Mouse (Mus musculus) granulocyte monocyte progenitor cell, adult 5-6 weeks (primary cell): ENCODE measurements around the gene Clcn2. TPM values are rescaled to one million over a fixed set of nuclear protein-coding genes. Genes with fewer than 3 reads are reported as not detected.
A peak's percentile ranks its signal among the peaks of the same experiment; 100 is the strongest.

Source experiments
- ATAC-seq: replicated peaks from 2 replicates; pipeline ENCODE4 v1.8.0; 2016; ENCODE audit warnings: mild to moderate bottlenecking, moderate TSS enrichment, inconsistent platforms; ENCODE audit not compliant: poor library complexity, severe bottlenecking
- total RNA-seq, 2 experiments: library from RNA; stranded (forward) in 1 of 2; stranded (reverse) in 1 of 2; fragments of 200-712, 200-1000 nt in 1 of 2; fragments of >200 nt in 1 of 2; fragmentation: Nextera tagmentation in 1 of 2; gene quantifications; 2 replicates each; pipeline ENCODE4 v1.2.3; 2014 to 2017

The Clcn2 gene
- total RNA-seq, 2 experiments from 2014 or later, result 3.8 to 6.0 TPM

- ATAC-seq, result peak; percentile 95
Measured at GRCm38 (mm10) chr16:20724338-20724748, 6.8 kb upstream of the Clcn2 start.

- no peak for ATAC-seq
Measured at GRCm38 (mm10) chr16:20723247-20723646, 5.7 kb upstream of the Clcn2 start.

DNA sequence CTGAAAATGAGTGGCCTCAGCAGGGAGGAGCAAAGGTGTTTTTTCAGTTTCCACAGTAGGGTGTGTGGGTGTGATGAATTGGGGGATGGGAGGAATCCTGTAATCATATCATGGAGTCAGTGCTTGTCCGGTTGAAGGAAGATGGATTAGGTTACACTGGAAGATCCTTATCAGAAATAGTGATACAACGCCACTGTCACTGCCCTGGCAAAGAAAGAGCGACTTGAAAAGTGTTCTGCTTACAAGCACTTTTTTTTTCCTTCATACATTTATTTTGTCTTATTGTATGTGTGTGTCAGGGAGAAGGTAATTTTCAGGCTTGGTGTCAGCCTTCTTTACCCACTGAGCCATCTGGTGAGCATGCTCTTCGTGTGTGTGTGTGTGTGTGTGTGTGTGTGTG lies 5.2 kb upstream of the Clcn2 start:
- ATAC-seq, result no peak

- no peak for ATAC-seq
Measured at GRCm38 (mm10) chr16:20721808-20722207, 4.3 kb upstream of the Clcn2 start.

DNA sequence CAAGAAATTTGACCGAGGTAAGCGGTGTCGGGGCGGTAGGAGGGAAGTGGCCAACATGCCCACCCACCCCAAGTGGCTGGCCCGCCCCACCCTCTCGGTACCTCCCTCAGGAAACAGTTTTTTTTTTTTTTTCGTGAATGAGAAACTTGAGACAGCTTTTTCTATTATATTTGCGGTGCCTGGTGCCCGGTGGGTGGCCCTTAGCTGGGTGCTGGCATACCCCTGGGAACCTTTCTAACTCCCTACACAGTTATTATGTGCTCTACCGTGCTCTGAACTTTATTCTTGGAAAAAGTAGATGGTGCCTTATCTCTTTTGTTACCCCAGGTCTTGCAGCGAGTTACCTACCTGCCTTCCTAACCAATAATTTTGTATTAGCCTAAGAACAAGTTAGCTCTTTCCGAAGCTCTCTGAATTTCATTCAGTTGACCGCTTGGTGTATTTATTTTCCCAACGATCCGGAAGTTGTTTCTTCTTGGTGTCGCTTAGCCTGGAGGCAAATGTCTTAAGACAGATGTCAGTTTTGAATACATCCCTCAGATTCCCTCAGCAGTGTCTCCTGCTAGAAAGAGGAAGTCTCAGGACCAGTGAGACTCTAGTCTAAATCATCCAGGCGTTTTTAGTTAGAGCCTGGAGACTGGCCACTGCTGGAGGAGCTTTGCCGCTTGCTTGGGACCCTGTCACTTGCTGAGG lies 578 bp upstream of the Clcn2 start:
- ATAC-seq, result peak; percentile 17

DNA sequence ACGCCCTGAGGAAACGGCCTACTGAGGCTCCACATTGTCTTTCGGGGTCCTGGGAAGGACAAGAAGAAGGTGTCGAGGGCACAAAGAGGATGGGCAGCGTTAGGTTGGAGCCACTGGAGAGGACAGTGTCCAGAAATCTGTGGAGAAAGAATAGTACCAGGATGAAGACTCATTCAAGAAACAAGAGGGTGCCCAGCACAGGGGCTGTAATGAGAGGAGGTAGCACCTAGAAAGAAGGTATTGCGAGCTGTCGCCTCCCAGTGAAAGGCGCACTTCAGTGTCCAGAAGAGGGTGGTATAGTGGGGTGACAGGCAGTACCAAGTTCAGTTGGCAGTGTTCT lies 735 bp downstream of the Clcn2 start:
- ATAC-seq, result no peak

GRCm38 (mm10) chr16:20715976-20716840 lies 1.3 kb downstream of the Clcn2 start:
- peak; percentile 33 for ATAC-seq

DNA sequence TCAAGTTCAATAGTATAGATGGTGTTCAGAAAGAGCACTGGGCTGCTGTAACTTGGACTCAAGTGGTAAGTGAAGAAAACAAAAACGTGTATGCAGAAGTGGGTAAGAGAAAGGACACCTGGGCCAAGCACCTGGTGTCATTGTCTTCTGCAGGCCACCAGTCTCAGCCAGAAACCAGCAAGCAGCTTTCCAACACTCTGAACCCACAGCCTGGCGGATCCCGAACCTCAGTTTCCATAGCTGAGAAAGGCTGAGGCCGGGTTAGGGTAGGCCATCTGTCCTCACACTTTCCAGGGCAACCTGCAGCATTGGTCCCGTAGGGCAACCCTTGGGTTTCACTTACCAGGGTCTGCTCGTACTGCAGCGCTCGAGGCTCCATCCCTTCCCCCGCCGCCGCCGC lies 2.0 kb downstream of the Clcn2 start:
- ATAC-seq, result no peak

DNA sequence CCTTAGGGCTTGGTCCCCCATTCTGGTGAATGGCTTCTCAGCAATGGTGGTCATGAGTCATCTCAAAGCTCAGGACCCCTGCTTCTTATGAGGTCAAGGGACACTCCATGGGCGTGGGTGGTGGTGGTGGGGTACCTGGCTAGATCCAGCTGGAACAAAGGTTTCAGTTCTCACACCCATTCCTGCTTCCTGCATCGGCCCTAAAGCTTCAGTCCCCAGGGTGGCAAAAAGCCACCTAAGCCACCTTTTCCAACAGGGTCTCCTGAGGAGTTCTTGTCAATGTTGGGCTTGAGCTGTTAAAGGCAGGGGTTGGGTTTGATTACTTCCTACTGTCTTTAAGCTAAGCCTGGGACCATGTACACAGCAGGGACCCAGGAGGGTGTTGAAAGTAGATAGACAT lies 2.4 kb downstream of the Clcn2 start:
- ATAC-seq, result no peak

- no peak for ATAC-seq
Measured at GRCm38 (mm10) chr16:20714307-20715080, 3.1 kb downstream of the Clcn2 start.

DNA sequence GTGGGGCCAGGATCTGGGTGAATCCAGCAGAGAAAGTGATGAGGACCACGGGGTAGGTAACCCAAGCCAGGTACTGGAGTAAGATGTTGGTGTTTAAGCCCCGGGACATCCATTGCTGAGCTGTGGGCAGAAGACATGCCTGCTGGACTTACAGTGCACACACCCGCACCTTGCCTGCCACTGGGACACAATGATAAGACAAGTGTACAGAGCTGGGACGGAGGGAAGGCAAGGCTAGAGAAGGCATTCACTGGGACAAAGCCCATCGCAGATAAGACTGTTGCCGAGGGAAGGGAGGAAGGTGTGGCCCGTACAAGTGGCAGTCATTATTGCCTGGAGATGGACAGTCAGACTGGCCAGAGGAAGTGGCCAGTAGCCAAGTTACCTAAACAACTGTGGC lies 4.7 kb downstream of the Clcn2 start:
- ATAC-seq, result no peak

DNA sequence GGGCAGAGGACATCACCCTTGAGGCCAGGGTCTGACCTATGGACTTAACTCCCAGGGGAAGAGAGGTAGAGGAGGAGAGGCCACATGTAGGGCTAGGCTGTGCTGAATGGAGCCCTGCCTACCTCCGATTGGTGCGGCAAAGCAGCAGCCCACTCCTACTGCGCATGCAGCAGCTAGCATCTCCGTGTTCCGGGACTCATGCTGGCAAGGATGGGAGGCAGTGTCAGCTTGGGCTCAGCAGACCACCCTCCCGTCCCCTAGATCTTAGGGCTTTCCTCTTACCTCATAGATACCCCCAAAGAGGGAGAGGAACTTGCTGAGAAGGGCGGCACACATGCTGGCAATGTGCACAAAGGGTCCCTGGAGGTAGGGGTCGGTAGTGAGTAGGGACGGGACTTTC lies 5.4 kb downstream of the Clcn2 start:
- ATAC-seq, result no peak

DNA sequence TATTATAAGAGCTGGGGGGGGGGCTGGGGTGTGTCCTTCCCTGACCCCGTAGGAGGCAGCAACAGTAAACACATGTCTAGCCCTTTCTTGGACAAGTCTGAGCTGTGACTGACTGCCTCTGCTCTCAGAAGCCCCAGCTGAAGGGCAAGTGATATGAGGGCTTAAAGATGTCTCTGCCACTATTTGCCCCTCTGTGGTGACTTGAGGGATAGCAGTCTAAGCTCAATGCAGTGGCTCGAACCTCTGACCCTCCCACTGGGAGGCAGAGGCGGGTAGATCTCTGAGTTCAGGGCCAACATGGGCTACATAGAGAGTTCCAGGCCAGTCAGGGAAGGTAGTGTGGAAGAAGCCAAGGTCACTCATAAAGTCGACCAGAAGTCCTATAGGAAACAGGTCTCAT lies 6.7 kb downstream of the Clcn2 start:
- ATAC-seq, result no peak

DNA sequence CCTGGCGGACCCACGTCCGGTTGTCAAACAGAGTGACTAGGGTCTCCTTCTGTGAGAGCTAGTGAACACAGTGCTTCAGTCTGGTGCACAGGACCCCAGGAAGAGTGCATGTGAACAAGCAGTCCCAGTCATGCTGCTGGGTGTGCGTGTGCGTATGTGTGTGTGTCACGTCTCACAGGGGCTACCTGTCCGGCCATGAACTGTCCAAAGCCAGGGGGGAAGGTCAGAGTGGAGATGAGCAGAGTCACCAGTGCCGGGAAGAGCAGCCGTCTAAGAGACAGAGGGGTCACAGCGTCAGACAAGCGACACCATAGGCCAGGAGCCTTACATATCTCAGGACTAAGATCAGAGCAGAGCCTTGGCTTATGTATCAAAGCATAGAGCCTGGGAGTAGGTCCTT lies 7.2 kb downstream of the Clcn2 start:
- no peak for ATAC-seq

DNA sequence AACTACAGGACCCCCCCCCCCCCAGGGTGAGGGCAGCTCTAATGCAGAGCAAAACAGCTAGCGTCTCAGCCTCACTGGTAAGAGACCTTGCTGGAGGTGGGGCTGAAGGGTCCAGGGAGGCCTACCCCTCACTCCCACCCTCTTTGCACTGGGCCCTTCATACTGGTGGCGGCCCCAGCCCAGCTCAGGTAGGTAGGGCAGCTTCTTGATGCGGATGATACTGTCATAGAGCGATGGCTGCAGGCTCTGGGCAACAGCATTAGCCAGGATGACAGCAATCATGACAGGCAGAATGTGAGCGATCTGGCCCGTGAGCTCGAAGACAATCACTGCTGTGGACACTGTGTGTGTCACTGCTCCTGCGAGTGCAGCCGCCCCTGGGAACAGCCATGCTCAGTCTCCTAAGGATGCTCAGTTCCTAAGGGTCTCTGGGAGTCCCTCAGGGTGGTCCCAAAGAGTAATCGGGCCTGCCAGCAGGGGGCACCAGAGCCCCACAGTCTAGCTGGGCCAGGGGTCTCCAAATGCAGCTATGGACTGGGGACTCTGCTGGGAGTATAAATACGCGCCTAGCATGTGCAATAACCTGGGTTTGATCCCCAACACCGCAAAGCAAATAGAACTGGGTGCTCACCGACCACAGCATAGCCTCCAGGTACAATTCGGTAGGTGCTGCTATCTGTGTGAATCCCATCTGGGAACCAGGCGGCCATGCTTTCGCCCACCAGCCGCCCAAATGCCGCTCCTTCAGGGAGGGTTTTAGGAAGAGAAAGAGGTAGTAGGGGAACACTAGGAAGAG lies 8.4 kb downstream of the Clcn2 start:
- ATAC-seq, result peak; percentile 38; the same call in 1 of the 2 replicates

DNA sequence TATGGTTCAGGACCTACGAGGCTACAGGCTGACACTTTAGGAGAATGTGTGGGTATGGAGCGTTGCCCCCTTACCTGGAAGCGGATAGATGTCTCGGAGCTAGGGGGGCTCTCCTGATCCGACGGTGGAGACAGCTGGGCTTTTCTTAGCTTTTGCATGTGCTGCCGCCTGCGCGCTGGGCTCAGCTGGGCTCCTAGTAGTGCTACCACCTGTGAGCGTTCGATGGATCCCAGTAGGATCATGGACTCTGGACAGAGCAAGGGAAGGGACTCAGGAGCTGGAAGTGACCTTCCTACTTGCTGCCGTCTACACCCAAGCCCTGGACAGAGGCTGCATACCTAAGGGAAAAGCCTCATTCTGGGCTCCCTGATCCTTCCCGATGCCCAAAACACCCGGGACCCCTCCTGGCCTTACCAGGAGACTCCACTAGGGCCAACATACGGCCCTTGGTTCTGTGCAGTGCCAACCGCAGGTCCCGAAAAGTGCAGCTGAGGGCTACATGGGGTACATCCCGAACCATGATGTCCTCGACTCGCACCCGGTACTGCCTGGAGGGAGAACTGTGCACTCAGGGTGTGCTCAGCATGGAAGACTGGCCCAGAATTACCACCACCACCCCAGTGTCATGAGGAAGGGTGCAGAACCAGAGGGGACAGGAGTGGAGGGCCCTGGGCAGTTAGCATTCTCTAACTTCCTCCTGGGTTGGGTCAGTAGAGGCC lies 9.2 kb downstream of the Clcn2 start:
- no peak for ATAC-seq

- no peak for ATAC-seq
Measured at GRCm38 (mm10) chr16:20706407-20707055, 11.0 kb downstream of the Clcn2 start.

DNA sequence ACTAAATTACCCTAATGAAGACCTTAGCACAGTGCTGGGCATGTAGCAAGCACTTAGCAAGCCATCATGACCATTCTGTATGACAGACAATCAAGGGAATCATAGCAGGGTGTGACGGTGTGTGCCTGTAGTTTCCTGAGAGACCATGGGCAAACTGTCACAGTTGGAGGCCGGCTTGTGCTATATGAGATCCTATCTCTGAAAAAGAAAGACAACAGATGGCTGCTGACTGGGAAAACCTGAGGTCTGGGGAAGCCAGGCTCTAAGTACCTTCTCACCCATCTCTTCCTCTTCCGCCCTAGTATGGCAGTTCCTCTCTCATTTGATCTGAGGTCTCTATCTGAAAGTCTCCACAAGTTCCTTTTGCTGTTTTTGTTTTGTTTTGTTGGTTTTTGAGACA lies 11.8 kb downstream of the Clcn2 start:
- no peak for ATAC-seq

DNA sequence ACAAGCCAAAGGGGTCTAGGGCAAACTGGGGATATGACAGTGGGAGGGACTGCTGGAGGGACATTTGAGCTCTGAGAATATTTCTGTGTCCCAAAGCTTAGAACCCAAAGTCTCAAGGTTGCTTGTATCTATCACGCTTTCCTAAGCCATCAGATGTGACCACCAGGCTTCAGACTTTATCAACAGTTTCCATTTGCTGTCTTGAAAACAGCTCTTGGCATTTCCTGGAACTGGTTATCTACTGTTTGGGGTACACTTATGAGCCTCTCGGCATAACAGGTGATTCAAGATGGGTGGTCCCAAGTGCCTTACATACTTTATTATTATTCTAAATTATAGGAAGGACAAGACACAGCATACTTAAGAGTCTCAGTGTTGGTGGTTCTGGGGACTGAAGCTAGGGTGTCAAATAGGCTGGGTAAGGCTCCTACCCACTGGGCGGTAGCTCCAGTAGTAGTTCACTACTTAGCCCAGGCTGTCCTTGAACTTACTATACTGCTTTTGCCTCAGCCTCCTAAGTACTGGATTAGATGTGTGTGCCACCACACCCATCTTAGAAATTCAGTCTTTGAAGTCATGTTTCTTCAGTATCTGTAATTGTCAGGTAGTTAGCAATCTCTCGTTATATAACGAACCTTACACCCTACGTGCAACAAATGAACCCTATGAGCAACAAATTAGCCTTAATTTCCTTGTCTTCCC lies 13.7 kb downstream of the Clcn2 start:
- ATAC-seq, result no peak
